20 mouse cellular contexts compared by ENCODE assay signal in the genomic region with DNA sequence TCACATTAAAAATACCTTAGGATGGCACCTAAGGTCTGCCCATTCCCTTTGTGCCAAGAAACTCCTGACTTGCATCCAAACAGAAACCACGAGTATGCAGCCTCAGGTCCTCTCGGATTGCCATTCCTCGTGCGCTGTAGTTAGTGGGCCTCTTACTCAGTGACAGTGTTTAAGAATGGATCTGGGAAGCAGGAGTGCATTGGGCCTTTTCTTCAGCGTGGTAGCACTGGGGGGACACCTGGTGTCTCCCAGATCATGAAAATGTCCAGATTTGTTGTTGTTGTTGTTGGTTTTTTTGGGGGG.
DNase-seq lines count a peak whose midpoint lies in the region; ATAC-seq and TF ChIP-seq lines count a peak whose summit lies in the region.
"Had no signal": no experiment of that assay in that cellular context is flagged by ENCODE, and none has a peak within 500 bp of the region (broad histone marks: within the 10 kb centered on the region; RNA-seq: fewer than 3 reads in every experiment).

No protein-coding gene starts in this region.

- no peaks in the 10 kb centered on the region for H3K36me3 ChIP-seq in hindbrain, embryonic 12.5 days
- H3K36me3 ChIP-seq in hindbrain, embryonic 11.5 days (ENCODE audit: control insufficient read depth, insufficient read depth, low read length) = no peaks in the 10 kb centered on the region
- H3K36me3 ChIP-seq in hindbrain, postnatal 0 days (ENCODE audit: insufficient read depth, low read length) = no peaks in the 10 kb centered on the region
- H3K36me3 ChIP-seq: embryonic facial prominence, embryonic 12.5 days; heart, embryonic 13.5 days; limb, embryonic 12.5 days had no signal

- TF ChIP-seq CTCF in hindbrain, postnatal 0 days (IDR thresholded peaks at IDR 0.05; ENCODE audit: low read depth) = no peak

- no peak overlapping the region for H3K4me2 ChIP-seq in hindbrain, embryonic 12.5 days (replicated peaks)
- no peak overlapping the region for H3K4me2 ChIP-seq in hindbrain, embryonic 11.5 days (replicated peaks; ENCODE audit: low read depth, low read length)
- H3K4me2 ChIP-seq in hindbrain, postnatal 0 days (ENCODE audit: low read depth, low read length) = no peak overlapping the region
- H3K4me2 ChIP-seq: embryonic facial prominence, embryonic 12.5 days; heart, embryonic 13.5 days; limb, embryonic 12.5 days; liver, embryonic 11.5 days had no signal

- no peak overlapping the region for H3K4me3 ChIP-seq in hindbrain, embryonic 12.5 days
- no peak overlapping the region for H3K4me3 ChIP-seq in hindbrain, embryonic 11.5 days (ENCODE audit: low read depth, low read length)
- H3K4me3 ChIP-seq in hindbrain, postnatal 0 days (ENCODE audit: low read length) = no peak overlapping the region
- H3K4me3 ChIP-seq: embryonic facial prominence, embryonic 12.5 days; heart, embryonic 13.5 days; layer of hippocampus, adult 2 months; limb, embryonic 12.5 days had no signal

- H3K27ac ChIP-seq in hindbrain, embryonic 12.5 days = no peak overlapping the region
- no peak overlapping the region for H3K27ac ChIP-seq in hindbrain, embryonic 11.5 days (ENCODE audit: low read depth, low read length)
- no peak overlapping the region for H3K27ac ChIP-seq in hindbrain, postnatal 0 days
- H3K27ac ChIP-seq: embryonic facial prominence, embryonic 12.5 days; heart, embryonic 13.5 days; layer of hippocampus, adult 2 months; limb, embryonic 12.5 days had no signal

- H3K4me1 ChIP-seq in hindbrain, embryonic 12.5 days = no peaks in the 10 kb centered on the region; the same call in 1 of the 2 replicates
- H3K4me1 ChIP-seq in hindbrain, embryonic 11.5 days (replicated peaks; ENCODE audit: control insufficient read depth, insufficient read depth, low read length) = no peaks in the 10 kb centered on the region
- H3K4me1 ChIP-seq in hindbrain, postnatal 0 days (ENCODE audit: insufficient read depth, low read length) = peaks cover 6% of the 10 kb centered on the region
- H3K4me1 ChIP-seq: embryonic facial prominence, embryonic 12.5 days; heart, embryonic 13.5 days; limb, embryonic 12.5 days had no signal

- no peak for DNase-seq in hindbrain, embryonic 11.5 days (ENCODE audit: low spot score)
- DNase-seq in 3134 (ENCODE audit: extremely low read depth, insufficient read length, low spot score) = peak; percentile 39
- DNase-seq in 3T3-L1 (ENCODE audit: low read depth, low spot score) = peak; percentile 5
- DNase-seq in hindbrain, postnatal 0 days (ENCODE audit: low spot score) = no peak
- DNase-seq in layer of hippocampus, postnatal 25 days (ENCODE audit: extremely low spot score in 1 of 2, low spot score in 1 of 2) = no peak
- DNase-seq in layer of hippocampus, adult 9-11 months = no peak
- DNase-seq: gastrocnemius, postnatal 14 days; heart, adult 18-20 months; heart, postnatal 14 days; liver, postnatal 0 days; thymus, postnatal 14 days had no signal

- H3K9ac ChIP-seq in hindbrain, embryonic 12.5 days = no peak overlapping the region
- no peak overlapping the region for H3K9ac ChIP-seq in hindbrain, embryonic 11.5 days (ENCODE audit: low read depth, low read length)
- no peak overlapping the region for H3K9ac ChIP-seq in hindbrain, postnatal 0 days (replicated peaks; ENCODE audit: low read length)
- H3K9ac ChIP-seq: embryonic facial prominence, embryonic 12.5 days; heart, embryonic 13.5 days; limb, embryonic 12.5 days; liver, postnatal 0 days had no signal

- WGBS in hindbrain, embryonic 12.5 days = 77% methylated on average over 5 of the region's 5 CpGs
- WGBS in hindbrain, embryonic 11.5 days = 79% methylated on average over 5 of the region's 5 CpGs
- WGBS in hindbrain, postnatal 0 days = 31% methylated on average over 5 of the region's 5 CpGs

- peak; percentile 16; the same call in 1 of the 2 replicates for ATAC-seq in hindbrain, embryonic 12.5 days (ENCODE audit: low FRiP score)
- ATAC-seq in hindbrain, embryonic 11.5 days (ENCODE audit: low FRiP score) = no peak
- peak; percentile 71; the same call in 1 of the 2 replicates for ATAC-seq in hindbrain, postnatal 0 days
- no peak for ATAC-seq in erythroblast, adult 5-6 weeks (replicated peaks; ENCODE audit: low FRiP score, poor library complexity, severe bottlenecking)
- ATAC-seq: intestine, postnatal 0 days; liver, postnatal 0 days; lung, postnatal 0 days had no signal

- H3K9me3 ChIP-seq in hindbrain, embryonic 12.5 days (replicated peaks) = no peaks in the 10 kb centered on the region
- H3K9me3 ChIP-seq in hindbrain, embryonic 11.5 days (ENCODE audit: control insufficient read depth, low read length) = no peaks in the 10 kb centered on the region
- H3K9me3 ChIP-seq in hindbrain, postnatal 0 days (ENCODE audit: low read length) = no peaks in the 10 kb centered on the region
- H3K9me3 ChIP-seq: embryonic facial prominence, embryonic 12.5 days; heart, embryonic 13.5 days; limb, embryonic 12.5 days had no signal

- no peaks in the 10 kb centered on the region for H3K27me3 ChIP-seq in hindbrain, embryonic 12.5 days
- no peaks in the 10 kb centered on the region for H3K27me3 ChIP-seq in hindbrain, embryonic 11.5 days (ENCODE audit: control insufficient read depth, insufficient read depth, low read length)
- no peaks in the 10 kb centered on the region for H3K27me3 ChIP-seq in hindbrain, postnatal 0 days (ENCODE audit: insufficient read depth, low read length)
- H3K27me3 ChIP-seq: embryonic facial prominence, embryonic 12.5 days; heart, embryonic 13.5 days; limb, embryonic 12.5 days had no signal

Comparison
In these comparisons a context has a peak if more than half of its experiments do, and no peak if none do; other contexts are left out.
1. ATAC-seq: peak in hindbrain, embryonic 12.5 days (single experiment) and hindbrain, postnatal 0 days (single experiment); none in hindbrain, embryonic 11.5 days (single experiment) and erythroblast, adult 5-6 weeks (single experiment).
2. DNase-seq: peak in 3134 (single experiment) and 3T3-L1 (single experiment); none in hindbrain, embryonic 11.5 days (single experiment), hindbrain, postnatal 0 days (single experiment), layer of hippocampus, postnatal 25 days (0 of 2) and layer of hippocampus, adult 9-11 months (single experiment).